Comparison of ENCODE assay signal across 19 mouse cellular contexts in genomic region chr17:27506362-27506761, GRCm38 (mm10). TPM values are rescaled to one million over a fixed set of nuclear protein-coding genes. Genes with fewer than 3 reads are reported as not detected.
DNase-seq lines count a peak whose midpoint lies in the region; ATAC-seq and TF ChIP-seq lines count a peak whose summit lies in the region.
"Had no signal": no experiment of that assay in that cellular context is flagged by ENCODE, and none has a peak within 500 bp of the region (broad histone marks: within the 10 kb centered on the region; RNA-seq: fewer than 3 reads in every experiment).

No protein-coding gene starts in this region.

- H3K9me3 ChIP-seq in forebrain, embryonic 11.5 days (ENCODE audit: control insufficient read depth, low read length), result no peaks in the 10 kb centered on the region
- H3K9me3 ChIP-seq in forebrain, postnatal 0 days (ENCODE audit: low read length), result no peaks in the 10 kb centered on the region
- no peaks in the 10 kb centered on the region for H3K9me3 ChIP-seq in midbrain, embryonic 12.5 days
- no peaks in the 10 kb centered on the region for H3K9me3 ChIP-seq in midbrain, embryonic 15.5 days
- no peaks in the 10 kb centered on the region for H3K9me3 ChIP-seq in liver, postnatal 0 days (ENCODE audit: low read length)
- H3K9me3 ChIP-seq: forebrain, embryonic 13.5 days; kidney, embryonic 15.5 days had no signal

- 46% methylated on average over 11 of the region's 11 CpGs for WGBS in forebrain, embryonic 11.5 days
- WGBS in forebrain, postnatal 0 days, result 48% methylated on average over 11 of the region's 11 CpGs
- WGBS in midbrain, embryonic 12.5 days, result 48% methylated on average over 11 of the region's 11 CpGs
- 51% methylated on average over 11 of the region's 11 CpGs for WGBS in midbrain, embryonic 15.5 days
- WGBS in liver, postnatal 0 days (ENCODE audit: insufficient replicate concordance), result 49% methylated on average over 11 of the region's 11 CpGs
- 59% methylated on average over 11 of the region's 11 CpGs for WGBS in kidney, adult 2 months

- ATAC-seq in forebrain, embryonic 11.5 days (replicated peaks; ENCODE audit: low FRiP score), result no peak
- ATAC-seq in forebrain, postnatal 0 days, result no peak
- no peak for ATAC-seq in midbrain, embryonic 12.5 days (ENCODE audit: low FRiP score, low read depth)
- ATAC-seq in midbrain, embryonic 15.5 days (replicated peaks), result no peak
- no peak for ATAC-seq in liver, postnatal 0 days
- ATAC-seq: forebrain, embryonic 13.5 days had no signal

- H3K36me3 ChIP-seq in forebrain, embryonic 11.5 days (ENCODE audit: control insufficient read depth, insufficient read depth, low read length), result no peaks in the 10 kb centered on the region
- no peaks in the 10 kb centered on the region for H3K36me3 ChIP-seq in forebrain, postnatal 0 days (ENCODE audit: insufficient read depth)
- no peaks in the 10 kb centered on the region for H3K36me3 ChIP-seq in midbrain, embryonic 12.5 days
- no peaks in the 10 kb centered on the region for H3K36me3 ChIP-seq in midbrain, embryonic 15.5 days (replicated peaks)
- no peaks in the 10 kb centered on the region for H3K36me3 ChIP-seq in myocyte (ENCODE audit: control insufficient read depth, insufficient read depth)
- no peaks in the 10 kb centered on the region for H3K36me3 ChIP-seq in liver, postnatal 0 days (replicated peaks; ENCODE audit: insufficient read depth, low read length)
- H3K36me3 ChIP-seq in kidney, adult 2 months (ENCODE audit: control insufficient read depth, insufficient read depth, low read length), result no peaks in the 10 kb centered on the region
- H3K36me3 ChIP-seq: kidney, embryonic 15.5 days had no signal

- H3K9ac ChIP-seq in forebrain, embryonic 11.5 days (ENCODE audit: low read length), result peak overlapping the region; percentile 35; the same call in 1 of the 2 replicates
- H3K9ac ChIP-seq in forebrain, postnatal 0 days, result no peak overlapping the region
- 0 out of 2 replicates have a peak overlapping the region, but pooled peaks have one; percentile 37 for H3K9ac ChIP-seq in midbrain, embryonic 12.5 days (replicated peaks)
- no peak overlapping the region for H3K9ac ChIP-seq in midbrain, embryonic 15.5 days
- no peak overlapping the region for H3K9ac ChIP-seq in liver, postnatal 0 days (replicated peaks)
- H3K9ac ChIP-seq: forebrain, embryonic 13.5 days; kidney, embryonic 15.5 days had no signal

- peaks cover 18% of the 10 kb centered on the region for H3K4me1 ChIP-seq in forebrain, embryonic 11.5 days (replicated peaks; ENCODE audit: control insufficient read depth, insufficient read depth, low read length)
- peaks cover 10% of the 10 kb centered on the region; the same call in 1 of the 2 replicates for H3K4me1 ChIP-seq in forebrain, postnatal 0 days (ENCODE audit: insufficient read depth)
- H3K4me1 ChIP-seq in midbrain, embryonic 12.5 days, result peaks cover 80% of the 10 kb centered on the region
- H3K4me1 ChIP-seq in midbrain, embryonic 15.5 days, result peaks cover 62% of the 10 kb centered on the region
- 0 out of 2 replicates have a peak, but pooled peaks cover 2% of the 10 kb centered on the region for H3K4me1 ChIP-seq in liver, postnatal 0 days (ENCODE audit: insufficient read depth)
- H3K4me1 ChIP-seq in kidney, adult 2 months (ENCODE audit: control insufficient read depth, insufficient read depth, low read length), result no peaks in the 10 kb centered on the region

- no peak for DNase-seq in forebrain, embryonic 11.5 days (ENCODE audit: low spot score)
- no peak for DNase-seq in forebrain, postnatal 0 days
- peak; percentile 61 to 64 for DNase-seq in cerebellum, postnatal 14 days
- DNase-seq in liver, postnatal 0 days, result no peak
- no peak for DNase-seq in kidney, adult 2 months
- DNase-seq: adrenal gland, postnatal 10 days; layer of hippocampus, adult 9-11 months; lung, adult 2 months had no signal

- peaks cover 16% of the 10 kb centered on the region for H3K27me3 ChIP-seq in forebrain, embryonic 11.5 days (ENCODE audit: control insufficient read depth, insufficient read depth, low read length)
- peaks cover 16% of the 10 kb centered on the region for H3K27me3 ChIP-seq in forebrain, postnatal 0 days (ENCODE audit: insufficient read depth, low read length)
- H3K27me3 ChIP-seq in midbrain, embryonic 12.5 days, result peaks cover 61% of the 10 kb centered on the region
- H3K27me3 ChIP-seq in midbrain, embryonic 15.5 days (replicated peaks), result no peaks in the 10 kb centered on the region; the same call in 1 of the 2 replicates
- peaks cover 62% of the 10 kb centered on the region for H3K27me3 ChIP-seq in myocyte (ENCODE audit: control insufficient read depth, insufficient read depth, insufficient read length)
- peaks cover 30% of the 10 kb centered on the region for H3K27me3 ChIP-seq in liver, postnatal 0 days (ENCODE audit: insufficient read depth, low read length)
- no peaks in the 10 kb centered on the region for H3K27me3 ChIP-seq in kidney, adult 2 months (replicated peaks; ENCODE audit: control insufficient read depth, insufficient read depth, low read length)

- TF ChIP-seq CTCF in forebrain, postnatal 0 days (IDR thresholded peaks at IDR 0.05; ENCODE audit: low read depth), result no peak
- no peak for TF ChIP-seq CTCF in liver, postnatal 0 days (IDR thresholded peaks at IDR 0.05; ENCODE audit: low read depth)
- no peak for TF ChIP-seq CTCF in kidney, adult 2 months (conservative IDR thresholded peaks at IDR 0.05; ENCODE audit: insufficient read depth, insufficient read length, low read depth, low read length)

- H3K4me2 ChIP-seq in forebrain, embryonic 11.5 days (ENCODE audit: low read depth, low read length, severe bottlenecking), result no peak overlapping the region
- H3K4me2 ChIP-seq in forebrain, postnatal 0 days (ENCODE audit: low read depth), result no peak overlapping the region
- no peak overlapping the region for H3K4me2 ChIP-seq in midbrain, embryonic 12.5 days (replicated peaks)
- no peak overlapping the region for H3K4me2 ChIP-seq in midbrain, embryonic 15.5 days
- H3K4me2 ChIP-seq in myocyte (ENCODE audit: low read depth), result no peak overlapping the region
- H3K4me2 ChIP-seq in liver, postnatal 0 days (ENCODE audit: low read depth, low read length), result no peak overlapping the region
- H3K4me2 ChIP-seq: forebrain, embryonic 13.5 days; kidney, embryonic 15.5 days; liver, embryonic 11.5 days had no signal

- no peak overlapping the region for H3K4me3 ChIP-seq in forebrain, embryonic 11.5 days (ENCODE audit: low read depth, low read length)
- H3K4me3 ChIP-seq in forebrain, postnatal 0 days (ENCODE audit: low read depth, low read length), result no peak overlapping the region
- H3K4me3 ChIP-seq in midbrain, embryonic 12.5 days, result no peak overlapping the region
- no peak overlapping the region for H3K4me3 ChIP-seq in midbrain, embryonic 15.5 days
- H3K4me3 ChIP-seq in myocyte, result no peak overlapping the region
- H3K4me3 ChIP-seq in liver, postnatal 0 days (ENCODE audit: low read depth, low read length), result no peak overlapping the region
- H3K4me3 ChIP-seq in kidney, adult 2 months (ENCODE audit: insufficient read depth, low read depth, low read length), result no peak overlapping the region
- H3K4me3 ChIP-seq: forebrain, embryonic 13.5 days; kidney, embryonic 15.5 days; left cerebral cortex, adult 2 months; megakaryocyte, embryonic 14.5 days had no signal

- no peak overlapping the region for H3K27ac ChIP-seq in forebrain, embryonic 11.5 days (ENCODE audit: low read depth, low read length)
- no peak overlapping the region for H3K27ac ChIP-seq in forebrain, postnatal 0 days (ENCODE audit: low read depth, low read length)
- peak overlapping the region; percentile 67 for H3K27ac ChIP-seq in midbrain, embryonic 12.5 days (replicated peaks)
- H3K27ac ChIP-seq in midbrain, embryonic 15.5 days, result no peak overlapping the region
- no peak overlapping the region for H3K27ac ChIP-seq in liver, postnatal 0 days (ENCODE audit: low read depth)
- H3K27ac ChIP-seq in kidney, adult 2 months (ENCODE audit: insufficient read depth, low read depth, low read length), result no peak overlapping the region
- H3K27ac ChIP-seq: kidney, embryonic 15.5 days; left cerebral cortex, adult 2 months; stomach, postnatal 0 days had no signal

- H3K79me2 ChIP-seq in myocyte (ENCODE audit: control insufficient read depth, insufficient read depth), result no peaks in the 10 kb centered on the region

- no peak for TF ChIP-seq POLR2A in myocyte (IDR thresholded peaks at IDR 0.05; ENCODE audit: insufficient read length, low read depth)
- TF ChIP-seq POLR2A in kidney, adult 2 months (IDR thresholded peaks at IDR 0.05; ENCODE audit: low read depth, low read length), result no peak

- no peak overlapping the region for H3ac ChIP-seq in myocyte (ENCODE audit: control insufficient read depth, insufficient read length)

- TF ChIP-seq EP300 in liver, postnatal 0 days (IDR thresholded peaks at IDR 0.05; ENCODE audit: low read depth), result no peak

RNA-seq across cellular contexts. Expression of gene Grm4, which starts 14.8 kb away (rescaled TPM):
- 0.99 and 1.3 TPM in 2 replicates for polyA plus RNA-seq in forebrain, embryonic 11.5 days (2014; fragmentation: Nextera tagmentation; extraction: Ambion mirVana)
- total RNA-seq in forebrain, postnatal 0 days (2014; rRNA removed), result 13.1 and 14.5 TPM in 2 replicates
- 3.2 and 5.5 TPM in 2 replicates for polyA plus RNA-seq in forebrain, postnatal 0 days (2015; fragmentation: Nextera tagmentation; extraction: Ambion mirVana)
- 4.2 and 5.7 TPM in 2 replicates for polyA plus RNA-seq in midbrain, embryonic 12.5 days (2016; fragmentation: Nextera tagmentation; extraction: Ambion mirVana)
- polyA plus RNA-seq in midbrain, embryonic 15.5 days (2015; fragmentation: Nextera tagmentation; extraction: Ambion mirVana), result 10.7 and 10.9 TPM in 2 replicates
- not detected for polyA plus RNA-seq in myocyte (2012; fragmentation: generic; extraction: Trizol)
- not detected in 2 replicates for polyA plus RNA-seq in liver, postnatal 0 days (2015; fragmentation: Nextera tagmentation; extraction: Ambion mirVana)
- 0.02 and 0.03 TPM in 2 replicates for polyA plus RNA-seq in kidney, adult 2 months (2012; rRNA removed)
- total RNA-seq: hematopoietic stem cell, adult 5-6 weeks; neutrophil, adult 5-6 weeks had no signal

RNA-seq across cellular contexts. Expression of gene Hmga1, which starts 49.9 kb away (rescaled TPM):
- polyA plus RNA-seq in forebrain, embryonic 11.5 days (2014; fragmentation: Nextera tagmentation; extraction: Ambion mirVana), result 427 and 461 TPM in 2 replicates
- total RNA-seq in forebrain, postnatal 0 days (2014; rRNA removed), result 84.7 and 99.1 TPM in 2 replicates
- 122 and 123 TPM in 2 replicates for polyA plus RNA-seq in forebrain, postnatal 0 days (2015; fragmentation: Nextera tagmentation; extraction: Ambion mirVana)
- 213 and 215 TPM in 2 replicates for polyA plus RNA-seq in midbrain, embryonic 12.5 days (2016; fragmentation: Nextera tagmentation; extraction: Ambion mirVana)
- polyA plus RNA-seq in midbrain, embryonic 15.5 days (2015; fragmentation: Nextera tagmentation; extraction: Ambion mirVana), result 138 and 141 TPM in 2 replicates
- 60.9 TPM for polyA plus RNA-seq in myocyte (2012; fragmentation: generic; extraction: Trizol)
- polyA plus RNA-seq in liver, postnatal 0 days (2015; fragmentation: Nextera tagmentation; extraction: Ambion mirVana), result 64.0 and 64.9 TPM in 2 replicates
- polyA plus RNA-seq in kidney, adult 2 months (2012; rRNA removed), result 37.4 and 38.9 TPM in 2 replicates

RNA-seq across cellular contexts. Expression of gene AI413582, which starts 59.2 kb away (rescaled TPM):
- 14.6 and 16.7 TPM in 2 replicates for polyA plus RNA-seq in forebrain, embryonic 11.5 days (2014; fragmentation: Nextera tagmentation; extraction: Ambion mirVana)
- total RNA-seq in forebrain, postnatal 0 days (2014; rRNA removed), result 35.0 and 70.3 TPM in 2 replicates
- 85.2 and 92.8 TPM in 2 replicates for polyA plus RNA-seq in forebrain, postnatal 0 days (2015; fragmentation: Nextera tagmentation; extraction: Ambion mirVana)
- polyA plus RNA-seq in midbrain, embryonic 12.5 days (2016; fragmentation: Nextera tagmentation; extraction: Ambion mirVana), result 18.9 and 20.7 TPM in 2 replicates
- 57.0 and 59.5 TPM in 2 replicates for polyA plus RNA-seq in midbrain, embryonic 15.5 days (2015; fragmentation: Nextera tagmentation; extraction: Ambion mirVana)
- 46.0 TPM for polyA plus RNA-seq in myocyte (2012; fragmentation: generic; extraction: Trizol)
- 15.0 and 16.7 TPM in 2 replicates for polyA plus RNA-seq in liver, postnatal 0 days (2015; fragmentation: Nextera tagmentation; extraction: Ambion mirVana)
- polyA plus RNA-seq in kidney, adult 2 months (2012; rRNA removed), result 41.7 and 55.7 TPM in 2 replicates

Comparison
In these comparisons a context has a peak if more than half of its experiments do, and no peak if none do; other contexts are left out.
1. H3K9ac ChIP-seq: peak in forebrain, embryonic 11.5 days (single experiment) and midbrain, embryonic 12.5 days (single experiment); none in forebrain, postnatal 0 days (single experiment), midbrain, embryonic 15.5 days (single experiment) and liver, postnatal 0 days (single experiment).
2. DNase-seq: peak in cerebellum, postnatal 14 days (2 of 2); none in forebrain, embryonic 11.5 days (single experiment), forebrain, postnatal 0 days (single experiment), liver, postnatal 0 days (single experiment) and kidney, adult 2 months (single experiment).